Mouse (Mus musculus) brain, embryonic 18.5 days (tissue): ENCODE results near the gene Gstt4.

Experiments used
- DNase-seq: peaks from one replicate; pipeline ENCODE4 v3.0.0-alpha.2; 2012; ENCODE audit warnings: low read depth, low spot score

The Gstt4 gene

DNA sequence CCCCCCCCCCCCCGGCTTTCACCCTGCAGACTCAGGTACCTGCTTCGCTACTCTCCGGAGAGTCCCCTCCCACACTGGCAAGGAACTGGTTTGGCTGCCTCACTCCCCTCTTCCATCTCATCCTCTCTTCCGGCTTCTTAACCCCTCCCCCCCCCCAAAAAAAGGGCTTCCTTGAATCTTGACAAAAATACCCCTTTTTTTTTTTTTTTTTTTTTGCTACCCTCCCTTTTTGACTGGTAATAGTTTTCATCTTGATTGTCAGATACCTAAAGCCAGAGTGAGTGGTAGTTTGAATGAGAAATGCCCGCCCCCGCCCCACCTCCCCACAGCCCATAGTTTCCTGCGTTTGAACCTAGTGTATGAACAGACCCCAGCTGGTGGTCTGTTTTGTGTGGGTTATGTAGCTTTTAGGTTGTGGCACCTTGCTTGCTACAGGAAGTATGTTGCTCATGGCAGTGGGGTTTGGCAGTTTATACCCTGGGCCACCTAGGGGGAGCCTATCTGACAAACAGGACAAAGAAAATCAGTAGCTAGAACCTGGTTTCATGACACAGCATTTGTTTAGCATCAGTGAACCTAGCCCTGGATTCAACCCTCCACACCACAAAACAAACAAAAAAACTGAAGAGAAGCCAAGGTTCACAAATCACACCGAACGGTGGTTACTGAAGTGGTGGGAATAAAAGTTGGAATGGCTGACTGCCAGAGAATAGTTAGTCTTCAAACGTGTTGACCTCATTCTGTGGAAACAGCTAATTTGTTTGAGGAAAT is 13.6 kb upstream of the Gstt4 start:
- no peak for DNase-seq

DNA sequence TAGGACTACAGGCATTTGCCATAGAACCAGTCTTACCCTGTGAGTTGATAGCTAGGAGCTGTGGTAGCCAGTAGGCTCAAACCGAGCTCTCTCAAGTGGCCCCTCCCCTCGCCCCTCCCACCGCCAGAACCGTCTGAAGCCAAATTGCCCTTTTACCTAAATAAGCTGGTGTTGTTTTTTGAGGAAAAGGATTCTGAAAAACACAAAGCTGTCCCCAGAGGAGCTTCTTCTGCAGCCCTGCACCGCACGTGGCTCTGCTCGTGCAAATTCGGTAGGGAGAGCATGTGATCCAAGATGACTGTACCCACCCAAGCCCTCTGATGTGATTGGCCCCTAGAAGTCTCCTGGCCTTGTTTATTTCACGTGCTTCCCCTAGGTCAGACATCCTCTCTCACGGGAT is 13.0 kb upstream of the Gstt4 start:
- DNase-seq, result no peak

DNA sequence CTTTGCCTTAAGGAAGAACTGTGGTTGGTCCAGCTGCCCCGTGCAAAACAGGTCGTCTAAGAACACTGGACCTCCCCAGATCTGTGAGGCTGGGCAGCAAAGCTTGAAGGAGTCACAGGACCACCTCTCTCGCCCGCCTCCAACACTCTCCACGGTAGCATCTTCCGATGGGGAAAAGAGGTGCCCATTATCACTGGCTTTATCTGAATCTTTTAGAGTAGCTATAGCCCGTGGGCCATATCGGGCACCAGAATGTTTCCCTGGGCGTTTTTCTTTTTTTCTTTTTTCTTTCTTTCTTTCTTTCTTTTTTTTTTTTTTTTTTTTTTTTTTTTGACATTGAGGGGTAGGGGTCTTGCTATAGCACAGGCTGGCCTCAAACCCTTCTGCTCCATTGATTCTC is 12.4 kb upstream of the Gstt4 start:
- DNase-seq, result no peak

DNA sequence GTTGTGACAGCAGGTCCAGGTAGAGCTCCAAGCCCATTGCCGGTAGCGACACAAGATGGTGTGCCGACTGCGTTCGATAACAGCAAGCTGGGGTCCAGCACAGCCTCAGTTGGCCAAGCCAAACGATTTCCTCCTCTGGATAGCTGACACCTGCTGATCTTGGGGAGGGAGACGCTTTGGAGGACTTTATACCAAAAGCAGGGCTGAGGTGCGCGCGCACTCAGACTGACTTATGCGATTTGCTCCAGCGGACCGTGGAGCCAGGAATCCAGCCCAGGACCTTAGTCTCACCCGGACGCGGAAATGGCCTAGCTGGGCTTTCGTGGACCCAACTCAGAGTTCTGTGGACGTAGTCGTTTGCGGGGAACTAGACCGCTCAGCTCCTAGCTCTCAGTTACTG is 11.9 kb upstream of the Gstt4 start:
- DNase-seq, result no peak

DNA sequence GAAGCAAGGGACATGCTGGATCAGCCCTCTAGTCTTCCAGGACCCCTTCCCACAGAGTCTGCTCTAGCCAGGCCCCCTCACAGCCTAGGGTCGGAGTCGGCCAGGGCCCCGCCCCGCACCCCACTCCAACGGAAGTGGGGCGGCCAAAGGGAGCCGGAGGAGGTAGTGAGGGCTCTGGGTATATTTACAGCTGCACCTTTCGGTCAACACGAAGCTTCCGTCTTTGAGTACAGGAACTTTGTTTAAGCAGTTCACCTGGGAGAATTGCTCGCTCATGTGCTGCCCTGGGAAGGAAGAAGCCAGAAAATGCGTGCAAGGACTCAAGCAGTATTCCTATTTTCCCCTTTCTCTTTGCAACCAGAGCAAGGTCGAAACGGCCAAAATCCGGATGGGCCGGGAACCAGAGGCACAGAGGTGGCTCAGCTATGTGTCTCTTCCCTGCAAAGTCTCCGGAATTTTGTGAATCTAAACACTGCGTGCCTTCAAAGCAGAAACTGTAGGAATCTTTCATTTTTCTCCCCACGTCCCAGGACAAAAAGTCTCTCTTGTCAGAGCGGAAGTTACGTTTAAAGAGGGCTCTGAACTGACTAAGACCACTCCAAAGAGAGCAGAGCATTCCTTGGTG is 11.2 kb upstream of the Gstt4 start:
- no peak for DNase-seq

DNA sequence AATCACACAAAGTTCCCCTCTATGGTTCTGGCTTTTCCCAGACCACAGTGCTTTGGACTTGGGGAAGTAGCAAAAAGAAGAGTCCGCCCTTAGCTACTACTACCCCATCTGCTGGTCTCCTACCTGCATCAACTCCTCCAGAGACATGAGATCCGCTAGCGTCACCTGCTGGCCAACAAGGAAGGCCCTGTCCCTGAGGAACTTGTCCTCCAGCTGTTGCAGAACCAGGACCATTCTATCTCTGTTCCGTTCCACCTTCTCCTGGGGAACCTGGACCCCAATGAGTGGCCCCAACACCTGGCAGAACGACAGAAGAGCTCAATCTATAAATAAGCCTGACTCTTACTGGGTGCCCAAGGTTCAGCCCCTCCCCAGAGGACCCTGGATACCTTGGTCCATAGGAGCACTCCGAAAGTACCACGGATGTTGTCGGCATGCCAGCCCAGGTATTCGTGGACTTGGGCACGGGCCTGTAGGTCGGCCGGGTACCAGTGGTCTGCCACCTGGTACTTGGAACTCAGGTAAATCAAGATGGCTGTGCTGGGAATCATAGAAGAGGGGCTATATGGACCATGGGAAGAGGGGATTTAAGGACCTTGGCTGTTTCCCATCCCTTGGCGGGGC is 10.0 kb upstream of the Gstt4 start:
- DNase-seq, result no peak

DNA sequence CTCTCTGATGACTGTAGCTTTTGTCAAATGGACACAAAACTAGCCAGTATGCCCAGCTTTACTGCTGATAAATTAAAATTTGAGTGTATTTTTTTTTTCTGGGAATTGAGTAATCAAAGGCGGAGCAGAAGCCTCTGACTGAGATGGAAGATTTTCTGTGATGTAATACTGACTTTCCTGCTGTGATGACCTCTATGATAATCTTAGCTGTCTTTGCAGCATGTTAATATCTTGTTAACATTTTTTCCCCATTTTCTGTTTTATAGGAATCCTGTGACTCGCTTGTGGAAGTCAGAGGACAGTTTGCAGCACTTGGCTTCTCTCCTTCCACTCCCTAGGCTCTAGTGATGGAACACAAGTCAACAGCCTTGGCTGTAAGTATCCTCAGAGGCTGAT is 7.9 kb upstream of the Gstt4 start:
- DNase-seq, result no peak

DNA sequence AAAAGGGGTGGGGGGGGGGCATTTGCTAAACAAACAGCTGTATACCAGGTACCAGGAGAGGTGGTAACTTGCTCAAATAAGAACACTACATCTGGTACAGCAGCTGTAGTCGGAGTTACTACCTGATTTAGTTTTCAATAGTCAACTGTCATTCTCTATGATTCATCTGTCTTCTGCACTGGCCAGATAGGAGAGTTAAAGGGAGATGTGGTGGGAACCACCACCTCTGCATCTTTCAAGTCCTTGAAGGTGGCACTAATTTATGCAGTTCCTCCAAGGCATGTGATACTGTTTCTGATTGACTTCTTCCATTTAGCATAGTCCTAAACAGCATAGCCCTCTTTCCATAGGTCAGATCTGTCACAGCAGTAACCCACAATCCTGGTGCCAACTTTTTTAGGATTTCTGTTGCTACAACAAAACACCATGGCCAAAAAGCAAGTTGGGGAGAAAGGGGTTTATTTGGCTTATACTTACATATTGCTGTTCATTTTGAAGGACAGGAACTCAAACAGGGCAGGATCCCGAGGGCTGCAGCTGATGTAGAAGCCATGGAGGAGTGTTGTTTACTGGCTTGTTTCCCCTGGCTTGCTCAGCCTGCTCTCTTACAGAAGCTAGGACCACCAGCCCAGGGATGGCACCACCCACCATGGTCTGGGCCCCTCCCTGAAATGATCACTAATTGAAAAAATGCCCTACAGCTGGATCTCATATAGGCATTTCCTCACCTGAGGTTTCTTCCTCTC is 7.4 kb upstream of the Gstt4 start:
- no peak for DNase-seq

DNA sequence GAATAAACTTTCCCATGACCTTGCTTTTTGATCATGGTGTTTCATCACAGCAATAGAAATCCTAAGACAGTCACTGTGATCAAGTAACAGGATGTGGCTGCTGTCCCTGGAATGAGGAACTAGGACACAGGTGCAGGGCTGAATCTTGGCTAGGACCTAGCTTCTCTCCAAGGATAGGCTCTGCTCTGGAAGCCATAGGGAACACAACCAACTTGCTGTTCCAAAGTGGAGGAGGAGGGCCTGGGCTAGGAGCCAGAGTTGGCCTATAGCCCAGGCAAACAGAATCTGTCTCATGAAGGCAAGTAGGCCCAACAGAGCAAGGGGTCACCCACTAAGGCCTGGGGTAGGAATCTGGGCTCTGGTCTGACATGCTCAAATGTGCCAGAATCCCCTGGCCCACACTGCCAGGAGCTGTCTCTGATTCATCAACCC is 6.2 kb upstream of the Gstt4 start:
- DNase-seq, result peak; percentile 57

DNA sequence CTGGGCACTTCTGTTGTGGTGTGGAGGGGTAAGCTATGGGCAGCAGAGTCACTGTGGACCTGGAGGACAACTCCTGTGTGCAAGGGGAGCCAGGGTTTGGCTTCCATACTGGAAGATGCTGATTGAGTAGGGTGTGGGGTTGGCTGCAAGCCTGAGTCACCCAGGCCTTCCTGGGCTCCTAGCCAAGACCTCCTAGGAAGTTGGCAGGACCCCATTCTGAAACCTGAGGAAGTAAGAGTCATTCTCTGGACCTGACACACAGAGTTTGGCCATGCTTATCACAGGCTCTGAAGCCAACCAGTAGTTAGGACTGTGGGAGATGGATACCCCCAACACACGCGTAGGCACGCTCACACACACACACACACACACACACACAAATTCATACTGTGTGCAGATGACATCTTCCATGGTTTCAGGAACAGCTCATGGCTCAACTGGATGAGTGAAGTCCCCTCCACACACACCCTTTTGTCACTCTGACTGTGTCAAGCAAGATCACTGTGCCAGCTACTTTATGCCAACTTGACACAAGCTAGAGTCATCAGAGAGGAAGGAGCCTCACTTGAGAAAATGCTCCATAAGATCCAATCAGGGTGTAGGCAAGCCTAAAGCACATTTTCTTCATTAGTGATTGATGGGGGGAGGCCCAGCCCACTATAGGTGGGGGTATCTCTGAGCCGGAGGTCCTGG is 5.5 kb upstream of the Gstt4 start:
- DNase-seq, result no peak

DNA sequence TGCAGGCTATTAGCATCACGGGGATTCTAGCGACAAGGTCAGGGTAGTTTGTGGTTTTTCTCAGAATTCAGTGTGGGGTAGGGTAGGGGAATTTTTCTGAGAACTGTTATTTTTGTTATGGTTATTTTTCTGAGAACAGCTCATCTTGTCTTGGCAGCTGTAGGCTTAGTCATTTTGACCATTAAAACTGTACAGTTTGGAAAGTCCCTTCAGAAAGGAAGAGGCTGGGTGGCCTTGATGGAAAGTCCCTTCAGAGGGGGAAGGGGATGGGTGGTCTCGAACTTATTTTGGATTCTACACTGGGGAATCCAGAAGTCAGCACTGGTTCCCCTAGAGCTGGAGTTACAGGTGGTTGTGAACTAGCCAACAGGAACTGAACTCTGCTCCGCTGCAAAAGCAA is 2.2 kb upstream of the Gstt4 start:
- no peak for DNase-seq

DNA sequence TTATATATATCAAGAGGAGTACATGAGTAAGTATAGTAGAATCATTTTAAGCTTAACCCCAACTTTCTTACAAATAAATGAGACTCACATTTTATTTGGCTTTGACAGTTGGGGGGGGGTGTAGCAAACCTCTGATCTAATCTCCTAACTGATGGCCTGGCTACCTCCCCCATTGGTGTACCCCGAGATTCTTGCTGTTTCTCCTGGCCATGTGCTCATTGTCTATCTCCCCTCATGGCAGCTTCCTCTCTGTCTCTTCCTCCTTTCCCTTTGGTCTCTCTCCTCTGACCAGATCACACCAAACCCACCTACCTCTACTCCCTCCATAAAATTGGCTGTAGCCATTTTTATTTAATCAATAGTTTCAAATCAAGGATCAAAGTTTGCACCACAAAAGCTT is 1.4 kb upstream of the Gstt4 start:
- DNase-seq, result no peak

DNA sequence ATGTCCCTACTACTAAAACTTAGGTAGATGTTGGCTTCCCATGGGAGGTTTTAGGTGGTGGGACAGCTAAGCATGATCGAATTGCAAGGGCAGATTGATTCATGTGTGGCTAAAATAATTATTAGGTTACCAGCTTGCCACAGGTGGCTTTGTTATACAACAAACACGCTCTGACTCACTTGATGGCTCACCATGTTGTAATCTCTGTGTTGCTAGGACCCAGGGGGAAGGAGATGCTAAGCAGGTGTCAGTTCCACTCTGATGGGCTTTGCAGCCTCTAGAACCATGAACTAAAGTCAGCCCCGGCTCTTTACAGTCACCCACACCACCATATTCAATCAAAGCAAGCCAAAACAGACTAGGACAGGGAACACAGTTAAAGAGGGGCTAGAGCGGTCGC is 2.5 kb downstream of the Gstt4 start:
- no peak for DNase-seq

DNA sequence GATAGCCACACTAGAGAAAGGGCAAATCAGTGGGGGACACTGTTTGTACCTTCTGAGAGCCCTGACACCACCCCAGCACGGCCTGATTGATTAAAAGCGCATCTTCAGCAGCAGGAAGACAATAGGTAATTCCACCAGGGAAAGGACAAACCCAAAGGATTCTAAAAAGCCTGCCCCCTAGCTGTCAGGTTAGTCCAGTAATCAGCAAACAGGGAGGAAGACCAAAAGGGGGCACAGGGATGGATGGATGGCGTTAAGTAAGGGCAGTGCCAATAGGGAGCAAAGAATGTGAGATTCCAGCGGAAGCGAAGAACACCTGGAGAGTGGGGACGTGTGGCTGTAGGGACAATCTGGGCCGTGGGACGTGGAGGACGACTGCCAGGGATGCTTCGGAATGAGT is 3.7 kb downstream of the Gstt4 start:
- no peak for DNase-seq

DNA sequence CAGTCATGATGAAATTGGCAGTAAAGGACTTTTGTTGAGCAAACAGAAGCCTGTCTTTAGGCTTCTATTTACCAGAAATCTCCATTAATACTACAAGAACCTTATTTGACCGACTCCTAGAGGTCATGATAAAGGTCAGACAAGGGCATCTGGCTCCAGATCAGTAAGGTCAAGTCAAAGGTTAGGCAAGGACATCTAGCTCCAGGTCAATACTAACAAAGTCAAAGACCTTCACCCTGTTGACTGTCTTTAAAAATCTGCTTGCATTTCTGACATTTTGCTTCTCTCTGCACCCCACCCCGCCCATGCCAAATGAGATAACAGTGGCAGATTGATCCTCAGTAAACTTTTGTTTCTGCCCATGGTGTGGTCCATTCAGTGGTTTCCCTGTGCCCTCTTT is 18.1 kb downstream of the Gstt4 start:
- DNase-seq, result no peak

DNA sequence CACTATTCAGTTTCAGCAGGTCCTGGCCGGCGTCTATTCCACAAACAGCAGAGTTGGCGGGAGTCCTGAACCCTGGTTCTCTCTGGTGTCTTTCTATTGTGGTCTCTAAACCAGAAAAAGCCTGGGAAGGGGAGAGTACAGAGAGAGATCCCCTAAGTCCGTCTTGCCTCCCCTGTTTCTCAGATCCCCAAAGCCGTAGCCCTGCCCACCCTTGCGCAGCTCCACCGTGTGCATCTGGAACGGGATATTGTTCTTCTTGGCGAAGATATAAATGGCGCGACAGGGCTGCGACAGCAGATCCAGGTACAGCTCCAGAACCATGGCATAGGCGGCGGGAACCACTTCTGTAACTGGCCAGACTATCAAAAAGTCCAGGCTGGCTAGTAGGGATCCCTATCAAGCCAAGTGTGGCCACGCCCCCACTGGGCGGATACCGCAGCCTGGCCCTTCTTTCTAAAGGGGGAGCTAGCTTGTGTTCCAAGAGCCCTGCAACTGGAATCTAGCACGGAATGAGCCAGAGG is 24.1 kb downstream of the Gstt4 start, which contains the start of gene Gstt1:
TSS of gene Gstt1 (minus strand) at position 409 of the 521 bp plus-strand sequence.
- no peak for DNase-seq

DNA sequence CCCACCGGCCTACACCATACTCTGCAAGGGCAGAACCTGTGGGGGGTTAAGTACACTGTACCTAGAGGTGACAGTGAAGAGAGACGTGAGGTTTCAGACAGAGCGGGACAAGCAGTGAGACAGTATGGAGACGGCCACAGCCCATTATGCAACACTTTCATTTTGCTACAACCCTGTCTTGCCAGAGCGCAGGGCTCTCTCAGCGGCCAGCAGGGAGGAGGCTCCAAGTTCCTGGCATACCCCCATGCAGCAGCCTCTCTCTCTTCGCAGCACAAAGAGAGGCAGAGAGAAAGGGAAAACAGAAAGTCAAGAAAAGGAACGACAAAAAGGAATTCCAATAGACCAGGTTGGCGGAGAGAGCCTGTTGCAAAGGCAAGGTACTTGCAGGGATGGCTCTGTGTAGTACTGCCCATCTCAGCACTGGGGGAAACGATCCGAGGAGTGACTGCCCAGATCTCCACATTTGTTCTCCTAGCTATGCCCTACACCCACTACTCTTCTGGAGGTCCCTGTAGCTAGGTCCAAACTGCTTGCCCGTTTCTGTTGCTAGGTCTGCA is 24.6 kb downstream of the Gstt4 start:
- no peak for DNase-seq

DNA sequence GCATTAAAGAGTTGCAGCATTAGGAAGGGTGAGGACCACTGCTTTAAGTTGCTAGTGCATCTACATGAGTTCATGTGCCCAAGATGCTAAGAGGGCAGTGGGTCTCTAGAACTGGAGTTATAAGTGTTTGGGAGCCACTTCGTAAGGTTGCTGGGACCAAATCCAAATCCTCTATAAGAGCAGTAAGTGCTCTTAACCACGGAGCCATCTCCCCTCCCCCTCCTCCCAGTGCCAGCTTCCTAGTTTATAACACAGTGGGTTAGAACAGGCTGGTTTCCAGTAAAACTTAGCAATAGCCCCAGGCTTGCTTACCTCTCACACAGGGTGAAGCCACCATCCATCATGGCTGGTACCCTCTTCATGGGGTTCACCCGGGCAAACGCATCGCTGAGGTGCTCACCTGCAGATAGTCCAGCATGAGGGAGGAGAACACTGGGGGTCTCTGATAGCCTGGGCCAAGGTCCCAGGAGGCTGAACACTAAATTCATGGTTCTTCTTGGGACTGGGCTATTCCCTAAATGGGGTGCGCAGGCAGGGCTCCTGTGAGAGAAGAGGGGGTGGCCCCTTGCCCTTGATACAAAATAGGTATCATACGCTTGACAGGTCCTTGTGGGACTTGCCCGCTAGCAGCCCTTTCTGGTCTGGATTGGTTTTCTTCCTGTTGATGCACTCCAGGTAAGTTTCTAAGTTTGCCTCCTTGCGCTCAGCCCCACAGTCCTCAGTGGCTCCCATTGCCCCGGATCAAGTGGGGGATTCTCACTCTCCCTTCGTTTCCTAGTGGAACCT is 25.4 kb downstream of the Gstt4 start:
- no peak for DNase-seq

DNA sequence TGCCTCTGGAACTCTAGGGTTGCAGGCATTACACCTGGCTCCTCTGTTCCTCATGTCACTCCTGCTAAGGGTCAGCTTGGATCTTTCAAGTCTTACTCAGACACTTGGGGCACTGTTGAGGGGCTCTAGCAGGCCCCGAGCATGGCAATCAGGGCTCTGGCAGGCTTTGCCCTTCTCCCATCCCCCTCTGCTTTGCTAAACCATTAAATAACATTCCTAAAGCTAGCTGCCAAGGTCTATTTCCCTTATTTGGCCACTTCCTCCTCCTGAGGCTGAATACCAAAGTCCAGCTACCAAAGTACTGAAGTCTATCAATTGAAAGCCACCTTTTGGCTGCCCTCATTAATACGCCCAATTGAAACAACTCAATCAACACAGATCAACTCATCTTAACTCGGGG is 27.5 kb downstream of the Gstt4 start:
- DNase-seq, result no peak

DNA sequence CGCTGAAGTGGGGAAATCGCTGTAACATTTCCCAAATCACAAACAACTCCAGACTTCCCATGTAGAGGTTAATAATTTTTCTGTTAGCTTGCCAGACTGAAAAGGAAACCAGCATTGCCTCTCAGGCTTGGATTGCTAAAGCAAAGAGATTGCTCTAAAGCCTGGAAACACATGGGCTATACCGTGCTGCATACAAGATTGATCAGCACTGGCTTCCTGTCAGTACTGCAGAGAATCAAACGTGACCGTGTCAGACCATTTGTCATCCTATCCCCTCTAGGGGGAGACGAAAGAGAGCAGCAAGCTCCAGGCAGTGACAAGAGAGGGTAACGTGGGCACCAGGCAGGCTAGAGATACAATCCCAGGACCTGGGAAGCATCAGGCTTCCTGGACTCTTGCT is 31.6 kb downstream of the Gstt4 start:
- no peak for DNase-seq
